Mouse (Mus musculus) macrophage (primary cell): ENCODE measurements around the gene Hist2h3b. TPM values are rescaled to one million over a fixed set of nuclear protein-coding genes. Genes with fewer than 3 reads are reported as not detected.
"Not testable (repeated sequence)": the region's sequence is repeated elsewhere in the genome, so short reads cannot be mapped to it uniquely, and the experiment has no call there.

Experiments used
- H3K27ac ChIP-seq: fragments of 350-480 bp; formaldehyde crosslinking; 2 replicates; pipeline ENCODE4 v1.9.0; 2021
- H3K36me3 ChIP-seq: fragments of 350-480 bp; formaldehyde crosslinking; 2 replicates; pipeline ENCODE4 v1.9.0; 2021; ENCODE audit errors: inconsistent target
- H3K4me3 ChIP-seq: fragments of 350-480 bp; formaldehyde crosslinking; 2 replicates; pipeline ENCODE4 v1.9.0; 2021; ENCODE audit errors: inconsistent target
- H3K79me2 ChIP-seq: fragments of 350-480 bp; formaldehyde crosslinking; 2 replicates; pipeline ENCODE4 v1.9.0; 2021; ENCODE audit errors: inconsistent target
- whole genome bisulfite sequencing: methylation state at CpG from one replicate; pipeline ENCODE4 v1.1.7; 2026; ENCODE audit warnings: inconsistent platforms; ENCODE audit not compliant: missing documents; 5-methylcytosine and 5-hydroxymethylcytosine counted together
- polyA plus RNA-seq: library from polyadenylated mRNA; stranded (reverse); fragments of 250-400 nt; gene quantifications from 3 replicates; pipeline ENCODE4 v1.2.4, GENCODE M21; 2018; ENCODE audit warnings: inconsistent platforms

Gene Hist2h3b
- polyA plus RNA-seq, 1 experiment from 2014 or later = not detected

DNA sequence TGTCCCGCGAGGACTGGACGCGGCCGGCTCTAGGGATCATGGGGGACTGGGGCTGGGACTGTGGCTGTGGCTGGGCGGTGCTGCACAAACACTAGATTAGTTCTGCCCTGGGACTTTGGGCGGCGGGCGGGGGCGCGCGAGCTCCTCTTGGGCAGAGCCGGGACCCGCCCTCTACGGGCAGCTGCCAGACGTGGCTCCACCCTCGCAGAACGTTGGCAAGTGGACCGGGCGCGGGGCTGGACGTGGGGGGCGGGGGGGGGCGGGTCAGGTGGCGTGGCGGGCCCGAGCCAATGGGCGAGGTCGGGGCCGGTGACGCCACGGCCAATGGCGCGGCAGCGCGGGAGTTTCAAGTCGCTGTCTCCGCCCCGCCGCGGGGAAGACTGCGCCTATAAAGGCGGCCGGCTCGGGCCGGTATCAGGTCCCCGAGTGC lies 22.0 kb upstream of the Hist2h3b start, which contains the start of gene Hist2h3c1:
Hist2h3c1 (plus strand) TSS at position 259 of the 430 bp plus-strand sequence.
- Histone ChIP-seq H3K79me2 (peaks cover 21% of the 10 kb centered on the region; the same call in 1 of the 2 replicates), H3K4me3 (peak within 1 kb of the TSS; percentile 50), H3K27ac (peak within 1 kb of the TSS; percentile 62)
- not testable (repeated sequence) for H3K36me3 ChIP-seq
- no CpG with 5 or more reads among the region's 47 CpGs for WGBS

GRCm38 (mm10) chr3:96247356-96248140 lies 20.9 kb upstream of the Hist2h3b start:
- Histone ChIP-seq H3K27ac (peak overlapping the region; percentile 62), H3K4me3 (peak overlapping the region; percentile 50), H3K36me3 (no peaks in the 10 kb centered on the region), H3K79me2 (peaks cover 21% of the 10 kb centered on the region; the same call in 1 of the 2 replicates)
- 28% methylated on average over 11 of the region's 11 CpGs for WGBS

- Histone ChIP-seq H3K79me2 (peaks cover 21% of the 10 kb centered on the region; the same call in 1 of the 2 replicates), H3K27ac (peak overlapping the region; percentile 62), H3K4me3 (peak overlapping the region; percentile 50), H3K36me3 (no peaks in the 10 kb centered on the region)
- 73% methylated on average over 6 of the region's 6 CpGs for WGBS
Observed at GRCm38 (mm10) chr3:96248141-96249033, 20.1 kb upstream of the Hist2h3b start.

- H3K4me3 ChIP-seq = peak overlapping the region; percentile 50; the same call in 1 of the 2 replicates
- 0 out of 2 replicates have a peak overlapping the region, but pooled peaks have one; percentile 62 for H3K27ac ChIP-seq
- peaks cover 21% of the 10 kb centered on the region; the same call in 1 of the 2 replicates for H3K79me2 ChIP-seq
- no peaks in the 10 kb centered on the region for H3K36me3 ChIP-seq
- WGBS = 100% methylated on average over 3 of the region's 4 CpGs
Observed at GRCm38 (mm10) chr3:96249034-96249345, 19.5 kb upstream of the Hist2h3b start.

DNA sequence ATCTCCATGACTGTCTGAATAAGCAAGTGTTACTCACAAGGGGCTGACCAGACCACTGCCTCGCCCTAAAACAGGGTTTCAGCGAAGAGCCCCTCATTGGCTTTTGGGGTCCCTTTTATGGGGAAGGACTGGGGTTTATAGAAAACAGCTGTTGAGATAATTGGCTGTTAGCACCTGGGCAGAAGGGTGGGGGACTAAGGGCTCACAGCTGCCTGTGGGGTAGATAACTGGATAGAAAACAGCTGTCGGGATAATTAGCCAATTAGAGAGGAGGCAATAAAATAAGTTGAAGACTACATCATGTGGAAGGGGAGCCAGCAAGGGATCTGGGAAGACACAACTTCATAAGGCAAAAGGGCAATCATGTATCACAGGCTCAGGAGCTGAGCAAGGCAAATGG lies 17.6 kb upstream of the Hist2h3b start:
- Histone ChIP-seq H3K36me3 (no peaks in the 10 kb centered on the region), H3K79me2 (peaks cover 21% of the 10 kb centered on the region; the same call in 1 of the 2 replicates), H3K4me3 (no peak overlapping the region), H3K27ac (peak overlapping the region; percentile 89)
- WGBS = 92% methylated on average over 3 of the region's 3 CpGs

- Histone ChIP-seq H3K4me3 (peak overlapping the region; percentile 2; the same call in 1 of the 2 replicates), H3K79me2 (peaks cover 21% of the 10 kb centered on the region; the same call in 1 of the 2 replicates), H3K27ac (peak overlapping the region; percentile 89), H3K36me3 (no peaks in the 10 kb centered on the region)
- WGBS = 22% methylated on average over 3 of the region's 3 CpGs
Observed at GRCm38 (mm10) chr3:96251787-96252186, 16.7 kb upstream of the Hist2h3b start.

- H3K79me2 ChIP-seq = no peaks in the 10 kb centered on the region
- no peaks in the 10 kb centered on the region for H3K36me3 ChIP-seq
- H3K4me3 ChIP-seq = no peak overlapping the region
- H3K27ac ChIP-seq = no peak overlapping the region
- WGBS = 94% methylated on average over 8 of the region's 10 CpGs
Observed at GRCm38 (mm10) chr3:96254683-96255355, 13.6 kb upstream of the Hist2h3b start.

- Histone ChIP-seq H3K36me3 (no peaks in the 10 kb centered on the region), H3K79me2 (no peaks in the 10 kb centered on the region), H3K27ac (peak overlapping the region; percentile 36), H3K4me3 (no peak overlapping the region)
- WGBS = 37% methylated on average over 5 of the region's 5 CpGs
Observed at GRCm38 (mm10) chr3:96255926-96256593, 12.4 kb upstream of the Hist2h3b start.

DNA sequence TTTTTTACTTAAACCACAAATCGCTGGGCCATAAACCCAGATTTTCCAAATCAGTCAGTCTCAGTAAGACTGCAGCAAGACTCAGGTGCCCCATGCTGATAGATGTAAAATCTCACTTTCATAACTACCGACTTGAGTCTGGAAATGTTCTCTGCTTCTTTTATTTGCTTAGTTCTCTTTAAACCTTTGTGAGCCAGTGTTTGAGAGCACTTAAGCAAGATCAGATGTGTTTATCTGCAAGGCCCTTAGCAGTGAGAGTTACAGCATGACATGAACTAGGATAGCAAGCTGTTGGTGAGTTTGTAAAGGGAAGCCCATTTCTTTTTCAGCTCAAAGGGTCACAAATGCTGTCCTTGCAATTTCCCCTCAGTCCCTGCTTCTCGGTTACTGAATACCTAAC lies 11.3 kb upstream of the Hist2h3b start:
- Histone ChIP-seq H3K36me3 (no peaks in the 10 kb centered on the region), H3K79me2 (no peaks in the 10 kb centered on the region), H3K27ac (no peak overlapping the region), H3K4me3 (no peak overlapping the region)
- 94% methylated on average over 3 of the region's 3 CpGs for WGBS

DNA sequence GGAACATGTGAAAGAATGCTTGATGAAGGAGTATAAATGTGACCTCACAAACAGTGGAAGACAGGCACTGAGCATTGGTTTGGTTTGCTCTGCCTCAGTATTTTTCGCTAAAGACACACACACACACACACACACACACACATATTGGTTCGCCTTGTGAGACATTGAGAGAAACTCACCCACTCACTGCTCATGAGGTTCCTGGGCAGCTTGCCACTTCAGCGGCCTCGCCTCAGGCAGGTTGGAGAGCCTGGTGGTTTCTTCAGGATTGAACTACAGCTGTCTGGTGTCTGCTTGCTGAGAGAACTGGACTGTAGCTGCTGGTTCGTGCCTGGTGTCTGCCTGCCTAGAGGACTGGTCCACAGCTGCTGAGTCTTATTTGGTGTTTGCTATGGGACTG lies 8.2 kb upstream of the Hist2h3b start:
- 97% methylated on average over 5 of the region's 5 CpGs for WGBS
- H3K36me3 ChIP-seq = no peaks in the 10 kb centered on the region
- no peak overlapping the region for H3K27ac ChIP-seq
- no peak overlapping the region for H3K4me3 ChIP-seq
- H3K79me2 ChIP-seq = no peaks in the 10 kb centered on the region; the same call in 1 of the 2 replicates

- Histone ChIP-seq H3K4me3 (peak overlapping the region; percentile 51; the same call in 1 of the 2 replicates), H3K27ac (peak overlapping the region; percentile 95), H3K79me2 (no peaks in the 10 kb centered on the region; the same call in 1 of the 2 replicates), H3K36me3 (no peaks in the 10 kb centered on the region)
- WGBS = 100% methylated on average over 1 of the region's 3 CpGs
Observed at GRCm38 (mm10) chr3:96261623-96262022, 6.8 kb upstream of the Hist2h3b start.

DNA sequence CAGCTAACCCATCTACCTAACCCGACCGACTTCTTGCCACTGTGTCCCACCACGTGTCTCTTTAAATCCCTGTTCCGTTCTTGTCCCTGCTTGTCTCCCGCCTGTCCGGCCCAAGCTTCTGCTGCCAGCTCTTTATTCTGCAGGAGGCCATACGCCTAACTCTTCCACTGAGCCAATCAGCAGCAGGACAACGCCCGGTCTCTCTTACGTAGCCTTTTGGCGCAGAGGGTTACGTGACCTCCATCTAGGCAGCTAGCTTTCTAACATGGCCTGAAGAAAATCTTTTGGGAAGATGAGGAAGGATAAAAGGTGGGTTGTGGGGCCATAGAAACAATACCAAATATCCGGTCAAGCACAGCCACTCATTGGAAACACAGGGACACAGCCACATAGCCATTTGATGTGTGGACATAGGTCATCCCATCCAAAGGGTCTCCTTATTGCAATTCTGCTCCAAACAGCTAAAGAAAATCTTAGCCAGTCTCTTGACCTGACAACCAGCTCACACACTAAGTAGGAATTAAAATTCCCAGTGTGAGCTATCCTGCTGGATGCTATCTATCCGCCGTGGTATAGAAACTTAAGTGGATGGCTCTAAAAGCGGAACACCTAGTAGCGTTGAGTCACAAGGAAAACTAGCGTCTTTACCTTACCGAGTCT lies 6.1 kb upstream of the Hist2h3b start:
- peak overlapping the region; percentile 95 for H3K27ac ChIP-seq
- peak overlapping the region; percentile 51 for H3K4me3 ChIP-seq
- no peaks in the 10 kb centered on the region for H3K36me3 ChIP-seq
- WGBS = 2% methylated on average over 19 of the region's 19 CpGs
- no peaks in the 10 kb centered on the region; the same call in 1 of the 2 replicates for H3K79me2 ChIP-seq

GRCm38 (mm10) chr3:96262979-96263550 lies 5.4 kb upstream of the Hist2h3b start, which contains the start of gene Hist2h4:
Gene Hist2h4, minus strand, starts transcription at chr3:96263311.
- Histone ChIP-seq H3K27ac (peak within 1 kb of the TSS; percentile 95), H3K36me3 (no peaks in the 10 kb centered on the region), H3K4me3 (peak within 1 kb of the TSS; percentile 51), H3K79me2 (no peaks in the 10 kb centered on the region; the same call in 1 of the 2 replicates)
- 1% methylated on average over 40 of the region's 40 CpGs for WGBS
